Mouse (Mus musculus) kidney, postnatal 0 days (tissue): ENCODE measurements at regions not wholly inside any gene's neighbourhood (a gene's known extent, or its start where the extent isn't known, plus 50 kb on each side); places are given as distances from the start of the nearest gene placed in this dataset.

Experiments used
- ATAC-seq: fragments of 200-750 bp; cut with Nextera tagmentation; replicated peaks from 2 replicates; pipeline ENCODE4 v1.8.0; 2017; ENCODE audit warnings: low read depth, moderate number of reproducible peaks, moderate TSS enrichment, moderate library complexity; ENCODE audit not compliant: low FRiP score
- DNase-seq: peaks from one replicate; pipeline ENCODE4 v3.0.0-alpha.2; 2016; ENCODE audit warnings: low spot score
- H3K27ac ChIP-seq: fragments of 300-500 bp; sonication (generic); 2 replicates; pipeline ENCODE4 v1.5.1; 2014; ENCODE audit warnings: mild to moderate bottlenecking
- H3K27me3 ChIP-seq: fragments of 300-500 bp; sonication (generic); 2 replicates; pipeline ENCODE4 v1.6.1; 2014; ENCODE audit warnings: low read length, mixed read lengths; ENCODE audit not compliant: insufficient read depth
- H3K36me3 ChIP-seq: fragments of 300-500 bp; sonication (generic); 2 replicates; pipeline ENCODE4 v1.6.1; 2014; ENCODE audit warnings: low read length, mixed read lengths; ENCODE audit not compliant: insufficient read depth
- H3K4me1 ChIP-seq: fragments of 300-500 bp; sonication (generic); replicated peaks from 2 replicates; pipeline ENCODE4 v1.6.1; 2014; ENCODE audit warnings: antibody characterized with exemption, low read length, mixed read lengths; ENCODE audit not compliant: insufficient read depth
- H3K4me2 ChIP-seq: fragments of 300-500 bp; sonication (generic); 2 replicates; pipeline ENCODE4 v1.6.1; 2014; ENCODE audit warnings: mild to moderate bottlenecking, low read length, moderate library complexity, mixed read lengths
- H3K4me3 ChIP-seq: fragments of 300-500 bp; sonication (generic); replicated peaks from 2 replicates; pipeline ENCODE4 v1.5.1; 2014; ENCODE audit warnings: low read depth, low read length
- H3K9ac ChIP-seq: fragments of 300-500 bp; sonication (generic); 2 replicates; pipeline ENCODE4 v1.6.1; 2014; ENCODE audit warnings: low read depth, low read length
- H3K9me3 ChIP-seq: fragments of 300-500 bp; sonication (generic); replicated peaks from 2 replicates; pipeline ENCODE4 v1.6.1; 2016; ENCODE audit warnings: low read length, inconsistent platforms, mixed read lengths
- CTCF ChIP-seq: IDR thresholded peaks from 2 replicates; pipeline ENCODE4 v1.5.1; 2016; ENCODE audit warnings: antibody characterized with exemption, low read depth, mild to moderate bottlenecking, moderate library complexity
- WGBS: fragments of 180-500 bp; shearing (Covaris S2); extraction: QIAGEN DNeasy Blood & Tissue Kit; methylation state at CpG from one replicate; pipeline ENCODE4 v1.1.7; 2014; 5-methylcytosine and 5-hydroxymethylcytosine counted together

- H3K9me3 ChIP-seq, result no peaks in the 10 kb centered on the region
- ATAC-seq (no peak), DNase-seq (no peak)
- TF ChIP-seq CTCF, result no peak
- 83% methylated on average over 3 of the region's 3 CpGs for WGBS
- no peak overlapping the region for H3K4me2 ChIP-seq
- H3K4me1 ChIP-seq, result no peaks in the 10 kb centered on the region
- no peaks in the 10 kb centered on the region for H3K27me3 ChIP-seq
- no peak overlapping the region for H3K9ac ChIP-seq
- no peak overlapping the region for H3K4me3 ChIP-seq
- H3K36me3 ChIP-seq, result no peaks in the 10 kb centered on the region
- no peak overlapping the region for H3K27ac ChIP-seq
Measured at GRCm38 (mm10) chr3:52158788-52159260, 53.9 kb upstream of the Maml3 start.

- TF ChIP-seq CTCF, result no peak
- no peaks in the 10 kb centered on the region for H3K27me3 ChIP-seq
- no peaks in the 10 kb centered on the region for H3K36me3 ChIP-seq
- no peak overlapping the region for H3K4me3 ChIP-seq
- no peaks in the 10 kb centered on the region for H3K4me1 ChIP-seq
- ATAC-seq, result 0 out of 2 replicates have a peak, but pooled peaks have one; percentile 25
- H3K9me3 ChIP-seq, result no peaks in the 10 kb centered on the region
- DNase-seq, result peak; percentile 7
- no peak overlapping the region for H3K9ac ChIP-seq
- WGBS, result 65% methylated on average over 3 of the region's 3 CpGs
- H3K27ac ChIP-seq, result no peak overlapping the region
- H3K4me2 ChIP-seq, result no peak overlapping the region
Measured at GRCm38 (mm10) chr3:52161688-52162087, 56.8 kb upstream of the Maml3 start.

GRCm38 (mm10) chr3:52163990-52164389, 59.1 kb upstream of the Maml3 start:
- DNase-seq, result peak; percentile 84
- 36% methylated on average over 16 of the region's 16 CpGs for WGBS
- Histone ChIP-seq H3K9me3 (no peaks in the 10 kb centered on the region), H3K9ac (no peak overlapping the region), H3K27ac (no peak overlapping the region), H3K4me1 (no peaks in the 10 kb centered on the region), H3K4me2 (peak overlapping the region; percentile 27), H3K27me3 (no peaks in the 10 kb centered on the region), H3K4me3 (0 out of 2 replicates have a peak overlapping the region, but pooled peaks have one; percentile 4), H3K36me3 (no peaks in the 10 kb centered on the region)
- ATAC-seq, result no peak
- no peak for TF ChIP-seq CTCF

- TF ChIP-seq CTCF, result no peak
- no peaks in the 10 kb centered on the region for H3K9me3 ChIP-seq
- no peak overlapping the region for H3K27ac ChIP-seq
- no peaks in the 10 kb centered on the region; the same call in 1 of the 2 replicates for H3K4me1 ChIP-seq
- 57% methylated on average over 7 of the region's 7 CpGs for WGBS
- H3K4me3 ChIP-seq, result no peak overlapping the region
- no peak overlapping the region for H3K9ac ChIP-seq
- DNase-seq (peak; percentile 62), ATAC-seq (no peak)
- H3K36me3 ChIP-seq, result no peaks in the 10 kb centered on the region
- H3K4me2 ChIP-seq, result no peak overlapping the region
- H3K27me3 ChIP-seq, result no peaks in the 10 kb centered on the region
Measured at GRCm38 (mm10) chr3:52167420-52167819, 62.5 kb upstream of the Maml3 start.

- no peak for TF ChIP-seq CTCF
Measured at GRCm38 (mm10) chr3:52170847-52171246, 66.0 kb upstream of the Maml3 start.

GRCm38 (mm10) chr3:52171303-52171702, 66.4 kb upstream of the Maml3 start:
- no peaks in the 10 kb centered on the region for H3K9me3 ChIP-seq
- TF ChIP-seq CTCF, result no peak
- H3K4me1 ChIP-seq, result no peaks in the 10 kb centered on the region; the same call in 1 of the 2 replicates
- H3K36me3 ChIP-seq, result no peaks in the 10 kb centered on the region
- ATAC-seq, result no peak
- H3K27me3 ChIP-seq, result no peaks in the 10 kb centered on the region
- WGBS, result 87% methylated on average over 5 of the region's 5 CpGs
- H3K27ac ChIP-seq, result no peak overlapping the region
- no peak overlapping the region for H3K4me2 ChIP-seq
- no peak for DNase-seq
- no peak overlapping the region for H3K9ac ChIP-seq
- no peak overlapping the region for H3K4me3 ChIP-seq

More at GRCm38 (mm10) chr3:52170847-52171246, 66.0 kb upstream of the Maml3 start:
- 93% methylated on average over 7 of the region's 7 CpGs for WGBS
- Histone ChIP-seq H3K36me3 (no peaks in the 10 kb centered on the region), H3K4me1 (no peaks in the 10 kb centered on the region; the same call in 1 of the 2 replicates), H3K9ac (no peak overlapping the region), H3K27ac (no peak overlapping the region), H3K4me2 (no peak overlapping the region), H3K4me3 (no peak overlapping the region), H3K27me3 (no peaks in the 10 kb centered on the region), H3K9me3 (no peaks in the 10 kb centered on the region)
- ATAC-seq, result no peak
- DNase-seq, result no peak

- 89% methylated on average over 1 of the region's 1 CpGs for WGBS
- no peaks in the 10 kb centered on the region for H3K9me3 ChIP-seq
- no peaks in the 10 kb centered on the region for H3K36me3 ChIP-seq
- H3K27me3 ChIP-seq, result no peaks in the 10 kb centered on the region
- H3K4me2 ChIP-seq, result no peak overlapping the region
- ATAC-seq (no peak), DNase-seq (peak; percentile 10)
- H3K27ac ChIP-seq, result no peak overlapping the region
- H3K4me3 ChIP-seq, result no peak overlapping the region
- no peak overlapping the region for H3K9ac ChIP-seq
- H3K4me1 ChIP-seq, result peaks cover 1% of the 10 kb centered on the region; the same call in 1 of the 2 replicates
- TF ChIP-seq CTCF, result peak; percentile 43
Measured at GRCm38 (mm10) chr3:52173490-52173889, 68.6 kb upstream of the Maml3 start.
